Mouse (Mus musculus) kidney, adult 8-10 months (tissue): ENCODE results near the gene Umps.

Source experiments
- DNase-seq, 2 experiments: peaks; one replicate each; pipeline ENCODE4 v3.0.0; 2022

Gene Umps

GRCm38 (mm10) chr16:33966538-33967282 is at the start of gene Umps:
Umps (minus strand) TSS chr16:33967038.
- peak; percentile 77 to 82 for DNase-seq

DNA sequence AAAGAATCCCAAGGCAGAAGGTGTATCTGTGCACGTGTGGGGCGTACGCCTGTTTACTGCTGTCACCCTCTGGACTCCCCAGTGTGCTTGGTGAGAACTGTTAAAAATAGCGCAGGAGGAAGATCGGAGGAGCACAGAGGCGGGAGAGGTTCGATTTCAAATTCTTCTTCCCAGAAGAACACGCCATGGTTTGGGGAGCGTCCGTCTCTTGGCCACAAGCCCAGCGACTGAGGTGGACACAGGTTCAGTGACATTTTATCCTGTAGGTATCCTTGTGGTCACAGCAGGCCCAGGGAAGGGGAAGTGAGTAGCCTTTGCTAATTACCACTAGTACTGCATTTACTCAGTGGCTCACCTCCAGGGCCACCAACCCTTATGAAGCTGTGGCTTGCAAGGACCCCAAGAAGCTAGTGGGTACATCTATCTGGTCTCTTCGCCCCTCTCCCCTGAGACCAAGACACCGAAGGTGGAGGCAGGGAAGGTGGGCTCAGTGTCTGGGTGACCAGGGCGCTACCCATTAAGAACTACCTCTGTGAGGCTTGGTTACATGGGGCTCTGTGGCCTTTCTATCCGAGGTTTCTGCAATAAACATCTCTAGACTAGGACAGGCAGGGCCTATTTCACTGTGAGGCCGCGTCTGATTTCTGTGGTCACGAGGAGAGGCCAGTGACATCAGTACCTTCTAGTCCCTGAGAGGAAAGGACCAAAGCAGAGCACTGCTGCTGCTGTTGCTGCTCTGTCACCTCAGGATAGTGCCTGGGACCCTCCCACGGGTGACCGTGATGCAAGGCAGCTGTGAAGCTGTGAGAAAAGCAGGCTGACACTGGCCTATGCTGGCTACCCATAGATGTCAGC is 45.4 kb upstream of the Umps start:
- DNase-seq = no peak

GRCm38 (mm10) chr16:34009567-34009966 is 42.7 kb upstream of the Umps start:
- no peak for DNase-seq

GRCm38 (mm10) chr16:34005986-34006385 is 39.1 kb upstream of the Umps start:
- no peak for DNase-seq

DNA sequence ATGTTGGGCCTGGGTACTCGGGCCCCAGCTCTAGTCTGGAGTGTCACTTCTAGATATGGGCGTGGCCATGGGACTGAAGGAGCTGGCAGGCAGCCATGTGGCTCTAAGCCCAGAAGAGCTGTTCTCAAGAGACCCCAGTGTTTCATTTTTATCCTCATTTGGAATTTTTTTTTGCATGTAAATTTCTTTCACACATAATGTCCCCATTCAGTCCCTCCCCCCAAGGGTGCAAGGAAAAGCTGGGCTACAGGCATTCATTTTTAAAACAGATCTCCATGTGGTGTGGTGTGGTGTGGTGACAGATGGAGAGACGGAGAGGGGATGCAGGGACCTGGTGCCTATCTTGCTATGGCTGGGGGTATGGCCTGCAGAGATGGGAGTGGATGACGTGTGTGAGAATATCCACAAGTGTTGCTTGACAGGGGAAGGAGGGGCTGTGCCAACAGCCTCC is 37.3 kb upstream of the Umps start:
- no peak for DNase-seq

DNA sequence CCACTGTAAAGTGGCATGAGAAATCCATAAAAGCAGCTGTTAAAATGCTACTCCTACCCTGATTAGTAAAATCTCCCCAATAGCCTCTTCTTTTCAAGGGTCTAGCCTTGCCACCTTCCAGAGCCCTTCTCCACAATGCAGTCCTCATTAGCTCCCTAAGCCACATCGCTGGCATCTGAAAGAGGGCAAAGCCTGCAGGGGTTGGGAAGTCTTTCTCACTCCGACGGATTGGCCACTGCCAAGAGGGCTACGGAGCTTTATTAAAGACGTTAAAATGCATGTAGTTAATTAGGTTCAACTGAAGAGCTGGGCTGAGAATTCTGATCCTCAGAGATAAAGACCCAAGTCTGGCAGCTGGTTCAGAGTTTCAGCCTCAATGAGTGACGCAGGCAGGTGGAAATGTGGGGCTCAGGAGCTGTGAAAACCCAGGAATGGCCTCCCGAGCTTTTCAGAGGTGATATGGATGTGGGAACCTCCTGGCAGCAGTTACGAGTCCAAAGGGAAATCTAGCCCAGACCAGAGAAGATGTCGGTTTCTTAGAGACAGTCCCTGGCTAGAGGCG is 36.8 kb upstream of the Umps start:
- DNase-seq = no peak

- DNase-seq = no peak
Observed at GRCm38 (mm10) chr16:34000715-34001114, 33.9 kb upstream of the Umps start.

DNA sequence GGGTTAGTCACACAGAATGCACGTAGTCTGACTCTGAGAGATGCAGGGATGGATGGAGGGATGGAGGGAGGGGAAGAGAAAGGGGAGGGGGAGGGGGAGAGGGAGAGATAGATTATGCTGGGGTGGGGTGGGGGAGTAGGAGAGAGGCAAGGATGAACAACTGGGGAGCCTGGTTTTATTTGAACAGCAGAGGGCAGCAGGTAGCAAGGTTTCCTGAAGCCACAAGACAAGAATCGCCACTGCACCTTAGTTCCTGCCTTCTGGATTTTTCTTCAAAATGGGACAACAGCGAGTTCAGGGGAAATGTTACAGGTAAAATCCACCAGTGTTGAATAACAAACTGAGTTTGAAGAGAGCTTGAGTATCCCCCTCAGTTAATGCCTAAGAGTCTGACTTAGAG is 32.5 kb upstream of the Umps start:
- DNase-seq = peak; percentile 39 to 71

DNA sequence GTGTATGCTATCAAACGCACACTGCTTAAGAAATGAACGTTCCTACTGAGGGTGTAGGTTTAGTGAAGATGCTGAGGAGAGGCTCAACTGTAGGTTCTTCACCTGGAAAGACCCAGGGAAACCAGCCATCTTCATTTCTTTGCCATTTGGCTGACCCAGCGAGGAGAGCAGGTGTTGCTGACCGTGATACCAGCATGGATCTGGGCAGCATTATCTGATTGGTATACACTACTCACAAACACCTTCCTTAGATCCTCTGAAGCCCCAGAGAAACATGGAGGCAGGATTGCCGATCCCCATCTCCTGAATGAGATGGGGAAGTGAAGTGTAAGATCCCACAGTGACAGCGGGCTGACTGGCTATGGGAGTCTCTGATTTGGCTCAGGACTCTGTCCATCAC is 31.2 kb upstream of the Umps start:
- no peak for DNase-seq

GRCm38 (mm10) chr16:33996030-33996429 is 29.2 kb upstream of the Umps start:
- peak; percentile 50 to 71 for DNase-seq

GRCm38 (mm10) chr16:33995496-33995895 is 28.7 kb upstream of the Umps start:
- DNase-seq = no peak

DNA sequence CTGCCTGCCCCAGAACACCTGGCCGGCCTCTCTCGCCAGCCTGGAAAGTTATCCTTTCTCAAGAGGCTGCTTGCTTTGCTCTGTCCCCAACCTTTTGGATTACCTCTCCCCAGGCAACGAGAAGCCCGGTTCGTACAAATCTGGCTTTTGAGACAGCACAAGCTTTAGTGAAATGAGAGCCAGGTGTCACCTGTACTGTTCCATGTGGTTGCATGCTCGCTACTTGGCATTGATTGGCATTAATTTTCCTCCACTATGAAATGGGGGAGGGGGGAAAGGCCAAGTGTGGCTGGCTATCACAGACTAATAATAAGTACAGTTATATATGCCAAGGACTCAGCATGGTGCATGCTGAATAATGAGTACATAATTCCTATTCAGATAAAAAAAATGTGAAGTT is 27.5 kb upstream of the Umps start:
- no peak for DNase-seq

GRCm38 (mm10) chr16:33990712-33991111 is 23.9 kb upstream of the Umps start:
- DNase-seq = no peak

GRCm38 (mm10) chr16:33989106-33989505 is 22.3 kb upstream of the Umps start:
- peak in 1 of 2 experiments; percentile 26 for DNase-seq

GRCm38 (mm10) chr16:33988358-33989012 is 21.6 kb upstream of the Umps start:
- peak; percentile 49 to 68 for DNase-seq

DNA sequence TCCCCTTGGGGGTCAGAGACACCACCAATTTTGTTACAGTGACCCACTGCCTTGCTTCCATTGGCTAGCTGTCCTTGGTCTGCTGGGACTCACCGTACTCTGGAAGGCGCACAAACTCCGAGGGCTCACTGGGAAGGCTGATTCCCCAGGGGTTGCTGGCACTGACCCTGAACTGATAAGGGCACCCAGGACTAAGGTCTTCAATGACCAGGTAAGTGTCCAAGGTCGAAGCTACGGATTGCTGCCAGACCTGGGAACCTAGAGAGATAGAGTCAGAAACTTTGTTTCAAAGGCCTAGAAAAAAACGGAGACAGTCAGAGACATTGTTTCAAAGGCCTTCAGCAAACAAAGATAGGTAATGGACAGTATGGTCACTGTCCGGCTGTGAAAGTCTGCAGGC is 20.2 kb upstream of the Umps start:
- DNase-seq = no peak

DNA sequence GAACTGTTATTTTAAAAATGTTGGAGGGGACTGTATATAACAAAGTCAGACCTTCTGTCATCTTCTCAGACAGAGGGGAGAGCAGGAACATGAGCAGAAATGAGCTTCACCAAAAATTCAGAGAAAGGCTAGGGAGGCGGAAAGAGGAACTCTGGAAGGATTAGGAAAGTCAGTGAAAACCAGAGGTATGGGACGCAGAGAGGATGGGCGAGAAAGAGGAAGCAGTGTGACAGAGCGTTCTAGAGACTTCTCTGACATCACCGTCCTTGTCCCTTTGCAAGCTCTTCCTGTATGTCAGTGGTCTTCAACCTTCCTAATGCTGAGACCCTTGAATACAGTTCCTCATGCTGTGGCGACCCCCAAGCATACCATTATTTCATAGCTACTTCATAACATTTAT is 18.5 kb upstream of the Umps start:
- no peak for DNase-seq

DNA sequence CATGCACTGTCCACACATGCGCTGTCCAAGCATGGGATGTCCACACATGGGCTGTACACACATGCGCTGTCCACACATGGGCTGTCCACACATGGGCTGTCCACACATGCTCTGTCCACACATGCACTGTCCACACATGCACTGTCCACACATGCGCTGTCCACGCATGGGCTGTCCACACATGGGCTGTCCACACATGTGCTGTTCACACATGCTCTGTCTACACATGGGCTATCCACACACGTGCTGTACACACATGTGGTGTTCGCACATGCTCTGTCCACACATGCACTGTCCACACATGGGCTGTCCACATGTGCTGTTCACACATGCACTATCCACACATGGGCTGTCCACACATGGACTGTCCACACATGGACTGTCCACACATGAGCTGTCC is 16.9 kb upstream of the Umps start:
- DNase-seq = no peak

DNA sequence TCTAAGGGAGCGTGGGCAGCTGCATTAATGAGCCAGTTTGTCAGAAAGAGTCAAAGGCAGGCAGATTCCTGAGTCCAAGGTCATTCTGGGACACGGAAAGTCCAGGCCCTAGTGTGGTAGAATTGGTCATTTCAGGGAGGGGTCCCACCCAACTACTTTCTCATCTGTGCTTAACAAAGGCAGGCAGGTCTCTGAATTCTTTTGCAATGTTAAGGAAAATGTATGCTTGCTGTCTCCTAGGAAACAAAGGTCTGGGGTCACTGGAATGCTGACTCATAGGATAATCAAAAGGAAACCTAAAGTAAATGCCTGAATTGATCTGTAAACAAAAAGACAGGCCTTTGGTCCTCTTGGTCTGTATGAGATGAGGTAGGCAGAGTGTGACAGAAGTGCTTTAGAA is 13.0 kb upstream of the Umps start:
- no peak for DNase-seq

DNA sequence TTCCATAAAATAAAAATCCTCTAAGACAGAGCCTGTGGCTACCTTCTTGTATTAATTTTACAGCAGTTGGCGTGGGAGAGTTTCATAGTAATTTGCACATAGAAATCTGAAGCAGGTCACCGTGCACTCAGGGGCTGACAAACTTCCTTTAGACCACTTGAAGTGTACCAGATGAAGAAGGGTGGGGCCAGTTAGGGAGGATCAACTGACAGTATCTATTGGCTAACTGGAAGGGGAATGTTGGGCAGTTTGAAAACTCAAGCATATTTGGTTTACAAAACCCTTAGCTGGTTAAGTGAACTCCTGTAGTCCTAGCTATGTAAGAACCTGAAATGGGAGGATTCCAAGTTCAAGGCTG is 424 bp upstream of the Umps start:
- no peak for DNase-seq

GRCm38 (mm10) chr16:33965878-33966537 is 830 bp downstream of the Umps start:
- peak in 1 of 2 experiments; percentile 41 for DNase-seq

DNA sequence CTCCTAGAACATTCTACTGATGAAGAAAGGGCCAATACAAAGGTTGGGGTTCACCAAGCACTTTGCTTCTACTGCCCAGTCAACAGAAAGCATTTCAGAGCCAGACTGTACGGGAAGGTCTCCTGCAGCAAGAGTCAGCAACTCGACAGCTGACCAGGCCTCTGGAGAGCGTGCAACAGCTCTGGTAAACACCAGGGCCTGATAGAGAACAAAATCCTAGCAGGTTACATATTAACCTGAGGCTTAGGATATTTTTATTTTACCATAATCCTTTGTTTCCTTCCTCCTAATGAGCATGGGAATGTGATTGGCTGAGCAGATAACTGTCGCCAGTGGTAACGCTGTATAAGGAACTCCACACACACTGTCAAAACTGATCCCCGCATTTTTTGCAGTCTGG is 3.3 kb downstream of the Umps start:
- DNase-seq = peak; percentile 59 to 75

DNA sequence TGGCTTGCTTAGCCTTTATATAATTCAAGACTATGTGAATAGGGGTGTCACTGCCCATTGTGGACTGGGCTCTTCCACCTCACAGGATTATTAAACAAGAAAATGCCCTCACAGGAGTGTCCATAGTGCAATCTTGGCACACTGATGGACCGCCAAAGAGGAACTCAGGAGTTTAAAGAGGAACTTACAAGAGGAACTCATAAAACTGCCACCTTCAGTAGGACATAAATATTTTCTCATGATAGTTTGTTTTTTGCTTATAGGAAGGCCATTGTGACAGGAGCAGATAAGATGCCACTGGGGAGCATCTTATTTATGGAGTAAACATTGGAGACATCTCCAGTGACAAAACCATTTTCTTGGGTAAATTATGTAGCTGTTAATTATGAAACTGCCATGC is 12.0 kb downstream of the Umps start:
- no peak for DNase-seq
